Mouse (Mus musculus): ENCODE results near the gene Asgr1. TPM values are rescaled to one million over a fixed set of nuclear protein-coding genes. Genes with fewer than 3 reads are reported as not detected.
"Not testable (repeated sequence)": the region's sequence is repeated elsewhere in the genome, so short reads cannot be mapped to it uniquely, and the experiment has no call there.

The Asgr1 gene
- polyA plus RNA-seq, 1 experiment, result 0.87 TPM

DNA sequence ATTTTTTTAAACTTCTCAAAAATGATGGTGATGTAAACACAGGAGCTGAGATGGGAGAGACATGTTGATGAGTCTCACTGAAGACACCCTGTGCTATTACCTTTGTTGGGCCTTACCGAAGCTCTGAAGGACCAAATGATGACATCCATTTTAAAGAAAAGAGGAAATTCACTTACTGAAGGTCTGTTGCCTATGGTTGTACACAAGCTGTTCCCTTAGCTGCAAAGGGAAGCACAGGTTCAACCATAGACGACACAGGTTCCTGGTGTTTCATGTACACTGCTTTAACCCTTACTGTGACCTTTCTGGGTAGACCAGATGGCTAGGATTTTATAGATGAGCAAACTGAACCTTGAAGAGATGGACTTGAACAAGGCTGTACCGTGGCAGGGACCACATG, 16.7 kb downstream of the Asgr1 start:
- H3K4me3 ChIP-seq (ENCODE audit: insufficient read depth, low read depth, low read length); H3K27ac ChIP-seq (replicated peaks; ENCODE audit: low read depth, low read length): not testable (repeated sequence)

DNA sequence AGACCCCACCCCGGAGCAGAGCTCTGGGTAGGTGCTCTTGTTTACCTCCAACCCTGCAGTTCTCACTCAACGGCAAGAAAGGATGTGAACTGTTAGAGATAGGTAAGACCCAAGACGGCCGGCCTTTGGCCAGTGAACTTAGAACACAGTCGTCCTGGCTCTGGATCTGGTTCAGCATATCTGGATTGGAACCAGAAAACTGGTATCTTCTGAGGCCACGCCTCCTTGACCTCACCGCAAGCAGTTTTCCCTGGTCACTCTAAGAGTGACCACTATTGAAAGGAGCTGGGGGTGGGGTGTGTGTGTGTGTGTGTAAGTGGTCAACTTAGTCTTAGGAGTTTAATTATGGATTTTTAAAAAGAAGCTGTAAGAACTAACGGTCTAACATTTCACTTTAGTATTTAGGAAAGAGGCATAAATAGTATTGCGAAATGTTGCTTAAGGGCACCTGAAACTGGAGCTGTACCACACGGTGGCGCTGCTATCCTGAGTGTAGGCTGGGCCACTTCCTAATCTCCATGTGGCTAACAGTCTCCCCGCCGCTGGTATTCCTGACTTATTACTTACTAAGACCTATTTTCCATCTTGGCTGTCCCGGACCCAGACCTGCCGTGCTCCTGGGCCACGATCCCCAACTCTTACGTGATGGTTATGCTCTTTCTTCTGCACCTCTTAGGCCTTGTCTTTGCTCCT, 20.6 kb downstream of the Asgr1 start:
- no peak overlapping the region for H3K27ac ChIP-seq (replicated peaks; ENCODE audit: low read depth, low read length)
- H3K4me3 ChIP-seq (ENCODE audit: insufficient read depth, low read depth, low read length), result no peak overlapping the region
- no peaks in the 10 kb centered on the region for H3K4me1 ChIP-seq (ENCODE audit: control insufficient read depth, insufficient read depth, insufficient read length, low read length)

More for the DNA sequence above, 16.7 kb downstream of the Asgr1 start:
- H3K4me1 ChIP-seq (ENCODE audit: control insufficient read depth, insufficient read depth, insufficient read length, low read length), result not testable (repeated sequence)

DNA sequence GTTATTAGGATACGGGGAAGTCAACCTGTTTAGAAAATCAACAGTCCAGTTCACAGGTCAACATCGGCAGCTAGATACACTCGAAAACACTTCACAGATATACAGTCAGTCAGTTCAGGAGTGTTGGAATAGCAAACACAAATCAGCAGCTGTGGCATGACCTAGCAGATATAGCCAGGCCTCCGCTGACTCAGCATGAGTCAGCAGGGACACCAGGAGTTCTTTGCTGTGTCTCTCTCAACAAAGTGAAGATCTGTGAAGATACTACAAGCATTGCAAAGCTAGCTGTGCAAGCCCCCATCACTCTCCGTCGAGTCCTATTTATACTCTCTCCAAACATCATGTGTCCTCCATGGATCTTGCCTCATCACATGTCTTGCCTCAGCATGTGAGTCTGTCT, 21.7 kb downstream of the Asgr1 start:
- H3K27ac ChIP-seq (replicated peaks; ENCODE audit: low read depth, low read length), result no peak overlapping the region
- no peak overlapping the region for H3K4me3 ChIP-seq (ENCODE audit: insufficient read depth, low read depth, low read length)
- H3K4me1 ChIP-seq (ENCODE audit: control insufficient read depth, insufficient read depth, insufficient read length, low read length), result no peaks in the 10 kb centered on the region

DNA sequence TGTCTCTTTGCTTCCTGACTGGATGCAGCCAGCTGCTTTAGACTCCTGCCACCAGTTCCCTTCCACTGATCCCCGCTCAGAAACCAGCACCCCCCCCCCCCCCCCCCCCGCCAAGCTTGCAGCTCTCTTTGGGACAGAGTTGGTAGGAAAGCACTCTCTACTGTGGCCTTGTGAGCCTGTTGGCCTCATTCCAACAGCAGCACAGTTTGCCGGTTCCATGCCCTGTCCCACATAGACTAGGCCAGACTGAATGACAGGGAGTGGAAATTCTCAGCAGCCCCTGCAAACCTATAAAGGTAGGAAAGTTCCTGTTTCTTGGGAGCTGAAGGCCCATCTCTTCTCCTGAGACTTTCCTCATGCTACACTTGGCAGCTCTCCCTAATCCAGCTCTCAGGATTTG, 23.6 kb downstream of the Asgr1 start:
- Histone ChIP-seq H3K4me3 (ENCODE audit: insufficient read depth, low read depth, low read length) (no peak overlapping the region), H3K27ac (replicated peaks; ENCODE audit: low read depth, low read length) (no peak overlapping the region), H3K4me1 (ENCODE audit: control insufficient read depth, insufficient read depth, insufficient read length, low read length) (no peaks in the 10 kb centered on the region)

DNA sequence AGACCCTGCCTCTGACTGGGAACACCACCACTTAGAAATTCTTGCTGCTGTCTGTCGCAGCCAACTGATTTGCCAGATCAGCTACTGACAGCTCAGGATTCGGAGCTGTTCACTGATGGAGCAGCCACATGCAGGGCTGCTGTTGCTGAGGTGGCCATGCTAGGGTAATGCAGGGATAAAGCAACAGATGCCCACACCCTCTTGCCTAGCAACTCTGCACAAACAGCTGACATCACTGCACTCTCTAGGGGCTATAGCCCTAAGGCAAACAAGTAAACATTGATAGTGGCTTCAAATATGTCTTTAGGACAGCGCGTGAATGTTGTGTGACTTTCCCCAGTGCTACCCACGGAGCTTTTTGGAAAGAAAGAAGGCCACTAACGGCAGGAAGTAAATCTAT, 25.3 kb downstream of the Asgr1 start:
- Histone ChIP-seq H3K27ac (replicated peaks; ENCODE audit: low read depth, low read length) (no peak overlapping the region), H3K4me1 (ENCODE audit: control insufficient read depth, insufficient read depth, insufficient read length, low read length) (no peaks in the 10 kb centered on the region), H3K4me3 (ENCODE audit: insufficient read depth, low read depth, low read length) (no peak overlapping the region)

DNA sequence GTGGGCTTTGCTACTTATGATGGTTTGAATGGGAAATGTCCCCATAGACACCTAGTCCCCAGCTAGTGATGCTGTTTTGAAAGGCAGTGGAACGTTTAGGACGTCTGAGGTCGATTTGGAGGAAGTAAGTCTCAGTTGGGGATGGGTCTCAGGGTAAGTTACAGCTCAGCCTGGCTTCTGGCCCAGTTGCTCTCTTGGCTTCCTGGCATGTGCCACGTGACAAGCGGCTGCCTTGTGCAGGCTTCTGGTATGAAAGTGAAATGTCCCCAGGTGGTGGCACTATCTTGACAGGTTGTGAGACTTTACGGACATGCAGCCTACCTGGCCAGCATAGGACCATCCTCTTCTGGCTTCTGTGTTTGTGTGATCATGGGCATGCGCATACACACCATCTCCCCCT, 26.0 kb downstream of the Asgr1 start:
- no peak overlapping the region for H3K4me3 ChIP-seq (ENCODE audit: insufficient read depth, low read depth, low read length)
- no peak overlapping the region for H3K27ac ChIP-seq (replicated peaks; ENCODE audit: low read depth, low read length)
- H3K4me1 ChIP-seq (ENCODE audit: control insufficient read depth, insufficient read depth, insufficient read length, low read length), result no peaks in the 10 kb centered on the region

DNA sequence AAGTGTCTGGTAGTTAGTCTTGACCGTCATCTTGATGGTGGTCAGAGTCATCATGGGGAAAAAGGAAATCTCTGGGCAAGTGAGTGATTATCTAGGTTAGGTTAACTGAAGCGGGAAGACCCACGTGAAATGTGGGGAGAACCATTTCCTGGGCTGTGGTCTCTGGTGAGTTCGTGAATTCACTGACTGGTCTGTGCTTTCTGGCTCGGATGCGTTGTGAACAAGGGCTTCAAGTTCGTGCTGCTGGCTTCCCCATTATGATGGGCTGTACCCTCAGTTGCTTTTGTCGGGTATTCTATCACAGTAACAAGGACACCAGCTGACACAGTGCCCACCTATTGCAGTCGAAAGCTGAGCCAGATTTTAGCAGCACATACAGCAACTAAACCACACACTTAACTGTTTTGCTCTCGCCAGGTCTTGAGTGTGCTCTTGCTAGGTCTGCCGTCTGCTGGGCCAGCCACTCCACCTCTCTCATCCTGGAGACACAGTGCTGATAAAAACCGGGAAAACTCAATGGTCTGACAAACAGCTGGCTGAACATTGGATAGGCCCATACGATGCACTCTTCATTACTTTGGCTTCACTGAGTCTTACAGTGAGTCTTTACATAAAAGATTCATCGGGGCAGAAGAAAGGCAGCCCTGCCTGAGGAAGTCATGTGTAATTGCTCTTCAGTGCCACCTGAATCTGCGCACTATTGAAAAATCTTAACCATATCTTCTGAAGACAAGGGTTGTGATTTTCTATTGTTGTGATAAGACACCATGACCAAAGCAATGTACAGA, 27.1 kb downstream of the Asgr1 start:
- Histone ChIP-seq H3K4me3 (ENCODE audit: insufficient read depth, low read depth, low read length) (no peak overlapping the region), H3K4me1 (ENCODE audit: control insufficient read depth, insufficient read depth, insufficient read length, low read length) (no peaks in the 10 kb centered on the region)

DNA sequence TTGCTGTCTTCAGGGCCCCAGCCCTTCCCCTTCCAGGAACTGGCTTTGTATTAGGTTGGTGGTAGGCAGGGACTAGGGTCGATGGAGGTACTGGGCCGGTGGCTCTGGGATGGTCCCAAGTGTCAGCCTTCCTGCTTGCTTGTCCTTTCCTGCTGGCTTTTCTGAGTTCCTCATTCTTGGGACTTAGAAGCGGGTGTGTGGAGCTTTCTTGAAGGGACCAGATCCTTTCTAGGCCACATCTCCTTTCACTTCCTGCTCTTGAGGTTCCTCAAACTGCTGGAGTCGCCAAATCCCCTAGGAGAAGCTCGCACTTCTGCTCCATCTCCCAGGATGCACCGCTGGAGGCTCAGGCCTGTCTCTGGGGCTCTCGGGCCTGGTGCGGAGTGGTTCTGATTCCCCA, 30.7 kb downstream of the Asgr1 start:
- Histone ChIP-seq H3K4me3 (ENCODE audit: insufficient read depth, low read depth, low read length) (no peak overlapping the region), H3K4me1 (ENCODE audit: control insufficient read depth, insufficient read depth, insufficient read length, low read length) (no peaks in the 10 kb centered on the region), H3K27ac (replicated peaks; ENCODE audit: low read depth, low read length) (peak overlapping the region; percentile 81; the same call in 1 of the 2 replicates)

More for the DNA sequence above, 27.1 kb downstream of the Asgr1 start:
- no peak overlapping the region for H3K27ac ChIP-seq (replicated peaks; ENCODE audit: low read depth, low read length)

DNA sequence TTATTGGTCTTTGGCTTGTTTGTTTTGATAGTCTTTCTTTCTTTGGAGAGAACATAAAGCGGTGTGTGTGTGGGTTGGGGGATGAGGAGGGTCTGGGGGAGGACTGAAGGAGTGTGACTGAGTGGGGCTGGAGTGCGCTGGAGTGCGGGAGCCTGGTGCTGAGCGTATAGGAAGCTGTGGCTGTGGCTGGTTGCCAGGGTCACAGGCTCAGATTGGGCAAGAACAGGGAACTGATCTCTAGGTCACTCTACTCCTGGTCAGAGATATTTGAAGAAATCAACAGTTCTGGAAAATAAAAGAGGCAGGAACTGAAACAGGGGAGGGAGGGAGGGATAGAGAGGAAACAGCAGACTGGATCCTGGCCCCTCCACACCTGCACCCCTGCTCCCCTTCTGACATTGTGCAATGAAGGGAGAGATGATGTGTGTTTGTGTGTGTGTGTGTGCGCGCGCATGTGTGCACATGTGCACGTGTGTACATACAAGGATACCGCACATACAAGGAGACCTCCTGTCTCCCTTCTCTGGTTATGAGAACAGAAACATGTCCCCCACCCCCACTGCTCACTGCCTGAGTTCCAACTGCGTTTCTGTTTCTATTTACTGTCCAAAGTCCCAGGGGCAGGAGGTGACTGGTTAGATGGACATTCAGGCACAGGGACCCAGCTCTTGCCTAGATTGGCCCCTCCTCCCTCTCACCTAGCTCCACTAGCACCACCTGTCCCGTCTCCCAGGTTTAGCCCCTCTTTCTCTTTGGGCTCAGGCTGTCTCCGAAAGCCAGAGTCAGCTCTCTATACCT, 38.3 kb downstream of the Asgr1 start, which contains the start of gene Asgr2:
Gene Asgr2, plus strand, starts transcription at position 659 of the 798 bp plus-strand sequence.
- Histone ChIP-seq H3K27ac (replicated peaks; ENCODE audit: low read depth, low read length) (peak within 1 kb of the TSS; percentile 48), H3K4me1 (ENCODE audit: control insufficient read depth, insufficient read depth, insufficient read length, low read length) (no peaks in the 10 kb centered on the region), H3K4me3 (ENCODE audit: insufficient read depth, low read depth, low read length) (no peak within 1 kb of the TSS)

DNA sequence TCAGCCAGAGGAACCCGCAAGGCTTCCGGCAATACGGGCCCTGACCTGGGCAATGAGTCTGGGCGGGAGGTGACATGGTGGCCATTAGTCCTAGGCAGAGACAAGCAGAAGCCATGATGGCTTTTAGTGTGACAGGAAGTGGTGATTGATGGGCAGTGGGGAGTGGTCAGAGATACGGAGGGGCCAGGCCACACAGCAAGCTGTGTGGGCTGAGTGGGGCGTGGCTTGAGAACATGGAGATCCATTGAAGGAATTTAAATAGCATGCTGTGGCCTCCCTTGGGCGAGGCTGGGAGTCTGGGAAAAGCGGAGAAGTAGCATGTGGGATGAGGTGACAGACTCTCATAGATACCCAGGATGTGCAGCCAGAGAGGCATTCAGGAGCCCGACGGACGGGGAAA, 43.5 kb downstream of the Asgr1 start:
- no peak overlapping the region for H3K4me3 ChIP-seq (ENCODE audit: insufficient read depth, low read depth, low read length)
- no peaks in the 10 kb centered on the region for H3K4me1 ChIP-seq (ENCODE audit: control insufficient read depth, insufficient read depth, insufficient read length, low read length)
- no peak overlapping the region for H3K27ac ChIP-seq (replicated peaks; ENCODE audit: low read depth, low read length)

DNA sequence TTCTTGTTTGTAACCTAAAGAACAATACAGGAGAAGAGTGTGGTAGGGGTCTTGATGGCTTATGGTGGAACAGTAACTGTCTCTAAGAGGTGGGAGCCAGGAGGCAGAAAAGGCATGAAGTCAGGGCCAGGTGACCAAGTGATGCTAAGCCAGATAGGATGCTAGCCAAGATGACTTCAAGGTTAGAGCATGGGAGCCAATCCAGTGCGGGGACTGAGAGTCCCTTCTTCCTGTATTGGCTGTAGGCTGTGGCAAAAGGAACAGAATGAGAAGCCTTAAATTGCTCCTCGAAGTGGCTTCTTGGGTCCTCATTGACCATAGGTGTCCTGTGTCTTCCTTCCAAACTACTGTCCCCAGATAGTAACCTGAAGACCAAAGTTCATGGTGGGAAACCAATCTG, 45.2 kb downstream of the Asgr1 start:
- H3K4me3 ChIP-seq (ENCODE audit: insufficient read depth, low read depth, low read length), result no peak overlapping the region
- no peaks in the 10 kb centered on the region for H3K4me1 ChIP-seq (ENCODE audit: control insufficient read depth, insufficient read depth, insufficient read length, low read length)
- no peak overlapping the region for H3K27ac ChIP-seq (replicated peaks; ENCODE audit: low read depth, low read length)

DNA sequence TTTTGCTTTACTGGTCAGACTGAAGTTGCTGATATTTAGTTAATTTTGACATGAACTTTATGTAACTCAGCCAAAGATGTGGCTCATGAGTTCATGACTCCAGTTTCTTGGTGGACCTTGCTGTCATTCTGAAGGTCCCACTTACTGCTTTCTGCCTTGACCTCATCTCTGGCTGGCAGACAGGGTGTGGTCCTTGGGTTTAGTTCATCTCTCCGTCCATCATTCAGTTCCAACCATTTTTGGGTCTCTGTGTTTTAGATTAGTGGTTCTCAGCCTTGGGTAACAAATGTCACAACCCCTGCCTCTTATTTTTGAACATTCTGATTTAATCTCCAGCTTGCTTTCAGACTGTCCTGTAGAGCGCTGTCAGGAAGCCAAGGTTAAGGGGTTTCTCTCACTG, 45.9 kb downstream of the Asgr1 start:
- Histone ChIP-seq H3K4me1 (ENCODE audit: control insufficient read depth, insufficient read depth, insufficient read length, low read length) (no peaks in the 10 kb centered on the region), H3K4me3 (ENCODE audit: insufficient read depth, low read depth, low read length) (no peak overlapping the region), H3K27ac (replicated peaks; ENCODE audit: low read depth, low read length) (no peak overlapping the region)

DNA sequence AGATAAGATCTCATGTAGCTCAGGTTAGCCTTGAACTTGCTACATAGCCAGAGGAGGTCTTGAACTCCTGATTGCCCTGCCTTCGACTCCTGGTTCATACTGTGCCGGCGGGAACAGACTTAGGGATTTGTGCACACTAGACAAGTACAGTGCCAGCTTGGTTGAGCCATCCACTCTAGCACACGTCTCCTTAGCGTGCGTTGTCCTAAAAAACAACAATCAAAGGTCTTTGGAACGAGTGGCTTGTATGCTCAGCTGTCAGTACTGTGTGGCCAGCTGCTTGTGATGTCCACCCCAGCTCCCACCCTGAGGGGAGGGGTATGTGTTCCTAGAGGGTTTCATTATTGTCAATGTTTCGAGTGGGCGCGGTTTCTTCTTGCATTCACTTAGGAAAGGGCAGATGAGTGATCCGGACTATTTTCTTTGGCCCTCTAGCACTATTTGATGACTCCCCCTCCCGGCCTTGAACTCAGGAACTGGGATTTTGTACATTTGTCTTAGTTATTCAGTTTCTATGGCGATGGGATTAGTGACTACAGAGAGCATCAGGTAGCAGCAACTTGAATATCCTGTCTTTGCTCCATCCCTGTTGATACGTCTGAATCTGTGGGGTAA, 49.9 kb downstream of the Asgr1 start:
- H3K27ac ChIP-seq (replicated peaks; ENCODE audit: low read depth, low read length), result no peak overlapping the region
- H3K4me3 ChIP-seq (ENCODE audit: insufficient read depth, low read depth, low read length), result no peak overlapping the region
- no peaks in the 10 kb centered on the region for H3K4me1 ChIP-seq (ENCODE audit: control insufficient read depth, insufficient read depth, insufficient read length, low read length)

DNA sequence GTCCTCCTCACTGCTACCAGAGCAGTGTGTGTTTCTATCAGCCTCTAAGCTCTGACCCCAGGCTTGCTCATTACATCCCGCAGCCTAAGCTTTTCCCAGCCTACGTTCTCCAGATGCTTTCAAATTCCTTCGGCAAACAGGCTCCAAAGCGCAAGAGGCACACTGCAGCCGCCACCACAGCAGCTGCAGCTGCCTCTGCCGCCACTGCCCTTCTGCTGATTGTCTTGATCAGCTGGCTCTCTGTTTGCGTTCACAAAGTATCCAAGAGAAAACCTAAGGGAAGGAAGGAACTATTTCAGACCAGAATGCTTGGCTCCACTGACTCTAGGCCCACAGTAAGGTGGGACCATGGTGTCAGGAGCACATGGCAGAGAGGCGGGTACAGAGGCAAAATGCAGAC, 53.2 kb downstream of the Asgr1 start:
- no peak overlapping the region for H3K27ac ChIP-seq (replicated peaks; ENCODE audit: low read depth, low read length)
- H3K4me3 ChIP-seq (ENCODE audit: insufficient read depth, low read depth, low read length), result no peak overlapping the region
- H3K4me1 ChIP-seq (ENCODE audit: control insufficient read depth, insufficient read depth, insufficient read length, low read length), result no peaks in the 10 kb centered on the region

Measured in brown adipose tissue, adult 24 weeks (tissue).